Comparison of ENCODE assay signal across 9 mouse cellular contexts in the genomic region with DNA sequence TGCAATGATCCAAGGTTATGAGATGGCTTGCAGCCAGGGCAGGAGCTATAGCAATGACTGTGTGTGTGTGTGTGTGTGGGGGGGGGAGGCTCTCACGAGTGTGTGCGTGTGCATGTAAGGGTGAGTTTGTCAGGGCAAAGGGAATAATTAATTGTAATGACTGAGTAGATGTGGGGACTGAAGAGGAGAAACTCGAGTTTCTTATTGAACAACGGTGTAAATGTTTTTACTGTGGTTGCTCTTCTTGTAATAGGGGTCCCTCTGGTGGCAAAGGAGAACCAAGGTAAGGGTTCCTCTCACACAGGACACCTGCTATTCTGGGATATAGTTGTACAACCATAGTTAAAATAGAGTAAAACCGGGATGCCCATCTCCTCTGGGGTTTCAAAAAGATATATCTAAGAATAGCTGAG.
DNase-seq lines count a peak whose midpoint lies in the region; ATAC-seq and TF ChIP-seq lines count a peak whose summit lies in the region.
"Had no signal": no experiment of that assay in that cellular context is flagged by ENCODE, and none has a peak within 500 bp of the region (broad histone marks: within the 10 kb centered on the region; RNA-seq: fewer than 3 reads in every experiment).

No protein-coding gene starts in this region.

- TF ChIP-seq CTCF in spleen, adult 2 months (IDR thresholded peaks at IDR 0.05; ENCODE audit: extremely low read depth, insufficient read depth, insufficient read length, insufficient replicate concordance), result peak; percentile 13; the same call in 1 of the 2 replicates
- TF ChIP-seq CTCF in midbrain, postnatal 0 days (IDR thresholded peaks at IDR 0.05), result peak; percentile 83

- no peak overlapping the region for H3K9ac ChIP-seq in forebrain, embryonic 12.5 days
- H3K9ac ChIP-seq in intestine, embryonic 16.5 days (ENCODE audit: low read depth, low read length), result no peak overlapping the region
- H3K9ac ChIP-seq in midbrain, postnatal 0 days (replicated peaks; ENCODE audit: low read length, poor library complexity, severe bottlenecking), result no peak overlapping the region
- H3K9ac ChIP-seq: neural tube, embryonic 12.5 days had no signal

- ATAC-seq in forebrain, embryonic 12.5 days (ENCODE audit: low FRiP score), result peak; percentile 21; the same call in 1 of the 2 replicates
- peak; percentile 64 for ATAC-seq in intestine, embryonic 16.5 days
- 0 out of 2 replicates have a peak, but pooled peaks have one; percentile 31 for ATAC-seq in midbrain, postnatal 0 days (ENCODE audit: low FRiP score)

- no peaks in the 10 kb centered on the region for H3K9me3 ChIP-seq in forebrain, embryonic 12.5 days
- H3K9me3 ChIP-seq in forebrain, embryonic 10.5 days, result no peaks in the 10 kb centered on the region
- no peaks in the 10 kb centered on the region for H3K9me3 ChIP-seq in intestine, embryonic 16.5 days (ENCODE audit: control insufficient read depth, low read length)
- no peaks in the 10 kb centered on the region for H3K9me3 ChIP-seq in midbrain, postnatal 0 days (ENCODE audit: low read length)
- H3K9me3 ChIP-seq: neural tube, embryonic 12.5 days had no signal

- TF ChIP-seq POLR2A in spleen, adult 2 months (IDR thresholded peaks at IDR 0.05; ENCODE audit: low read depth, low read length), result no peak

- 38% methylated on average over 5 of the region's 5 CpGs for WGBS in forebrain, embryonic 12.5 days
- WGBS in forebrain, embryonic 10.5 days, result 44% methylated on average over 5 of the region's 5 CpGs
- WGBS in spleen, adult 2 months, result 15% methylated on average over 5 of the region's 5 CpGs
- WGBS in intestine, embryonic 16.5 days, result 20% methylated on average over 5 of the region's 5 CpGs
- WGBS in midbrain, postnatal 0 days, result 33% methylated on average over 5 of the region's 5 CpGs

- no peak overlapping the region for H3K4me3 ChIP-seq in forebrain, embryonic 12.5 days (replicated peaks)
- no peak overlapping the region for H3K4me3 ChIP-seq in forebrain, embryonic 10.5 days
- H3K4me3 ChIP-seq in spleen, adult 2 months (ENCODE audit: extremely low read depth, insufficient read depth, insufficient read length), result no peak overlapping the region
- no peak overlapping the region for H3K4me3 ChIP-seq in intestine, embryonic 16.5 days (ENCODE audit: low read length)
- H3K4me3 ChIP-seq in midbrain, postnatal 0 days (ENCODE audit: low read depth, low read length), result no peak overlapping the region
- H3K4me3 ChIP-seq: neural tube, embryonic 12.5 days had no signal

- DNase-seq in forebrain, embryonic 10.5 days (ENCODE audit: extremely low spot score, low spot score), result no peak
- DNase-seq in spleen, adult 2 months (ENCODE audit: low read depth in 1 of 2, low spot score in 2 of 2), result peak in 1 of 2 experiments; percentile 14
- DNase-seq in spleen, postnatal 14 days (ENCODE audit: low spot score in 2 of 2), result no peak
- peak; percentile 38 to 55 for DNase-seq in cerebellum, postnatal 25 days
- peak; percentile 65 for DNase-seq in midbrain, postnatal 0 days (ENCODE audit: low spot score)
- no peak for DNase-seq in ovary, postnatal 36 days (ENCODE audit: low spot score)

- 0 out of 2 replicates have a peak, but pooled peaks cover 4% of the 10 kb centered on the region for H3K27me3 ChIP-seq in forebrain, embryonic 12.5 days
- peaks cover 15% of the 10 kb centered on the region for H3K27me3 ChIP-seq in forebrain, embryonic 10.5 days (ENCODE audit: poor library complexity, severe bottlenecking)
- H3K27me3 ChIP-seq in spleen, adult 2 months (ENCODE audit: control insufficient read depth, insufficient read depth, low read length), result no peaks in the 10 kb centered on the region
- no peaks in the 10 kb centered on the region for H3K27me3 ChIP-seq in intestine, embryonic 16.5 days (replicated peaks; ENCODE audit: control insufficient read depth, insufficient read depth, low read length)
- H3K27me3 ChIP-seq in midbrain, postnatal 0 days (ENCODE audit: insufficient read depth, low read length), result peaks cover 5% of the 10 kb centered on the region; the same call in 1 of the 2 replicates
- H3K27me3 ChIP-seq: neural tube, embryonic 12.5 days had no signal

- no peaks in the 10 kb centered on the region for H3K36me3 ChIP-seq in forebrain, embryonic 12.5 days (replicated peaks)
- no peaks in the 10 kb centered on the region for H3K36me3 ChIP-seq in forebrain, embryonic 10.5 days (replicated peaks)
- H3K36me3 ChIP-seq in spleen, adult 2 months (ENCODE audit: control insufficient read depth, insufficient read depth, low read length), result no peaks in the 10 kb centered on the region
- no peaks in the 10 kb centered on the region for H3K36me3 ChIP-seq in intestine, embryonic 16.5 days (ENCODE audit: control insufficient read depth, insufficient read depth, low read length)
- H3K36me3 ChIP-seq in midbrain, postnatal 0 days (ENCODE audit: insufficient read depth, low read length), result no peaks in the 10 kb centered on the region
- H3K36me3 ChIP-seq: neural tube, embryonic 12.5 days had no signal

- H3K4me1 ChIP-seq in forebrain, embryonic 12.5 days, result no peaks in the 10 kb centered on the region; the same call in 1 of the 2 replicates
- peaks cover 18% of the 10 kb centered on the region for H3K4me1 ChIP-seq in forebrain, embryonic 10.5 days
- H3K4me1 ChIP-seq in spleen, adult 2 months (ENCODE audit: control insufficient read depth, insufficient read depth, insufficient read length), result no peaks in the 10 kb centered on the region
- H3K4me1 ChIP-seq in intestine, embryonic 16.5 days (ENCODE audit: control insufficient read depth, insufficient read depth, low read length), result no peaks in the 10 kb centered on the region
- H3K4me1 ChIP-seq in midbrain, postnatal 0 days (ENCODE audit: insufficient read depth, low read length), result no peaks in the 10 kb centered on the region
- H3K4me1 ChIP-seq: neural tube, embryonic 12.5 days had no signal

- H3K27ac ChIP-seq in forebrain, embryonic 12.5 days, result no peak overlapping the region
- H3K27ac ChIP-seq in forebrain, embryonic 10.5 days, result no peak overlapping the region
- H3K27ac ChIP-seq in spleen, adult 2 months (ENCODE audit: insufficient read depth, low read length), result no peak overlapping the region
- H3K27ac ChIP-seq in intestine, embryonic 16.5 days (ENCODE audit: low read length), result no peak overlapping the region
- no peak overlapping the region for H3K27ac ChIP-seq in midbrain, postnatal 0 days (ENCODE audit: low read depth, low read length)
- H3K27ac ChIP-seq: neural tube, embryonic 12.5 days had no signal

- no peak overlapping the region for H3K4me2 ChIP-seq in forebrain, embryonic 12.5 days
- no peak overlapping the region for H3K4me2 ChIP-seq in intestine, embryonic 16.5 days (ENCODE audit: low read depth, low read length)
- no peak overlapping the region for H3K4me2 ChIP-seq in midbrain, postnatal 0 days (ENCODE audit: low read depth, low read length, poor library complexity, severe bottlenecking)
- H3K4me2 ChIP-seq: neural tube, embryonic 12.5 days had no signal

Comparison
In these comparisons a context has a peak if more than half of its experiments do, and no peak if none do; other contexts are left out.
1. DNase-seq: peak in cerebellum, postnatal 25 days (2 of 2) and midbrain, postnatal 0 days (single experiment); none in forebrain, embryonic 10.5 days (single experiment), spleen, postnatal 14 days (0 of 2) and ovary, postnatal 36 days (single experiment).
2. Peak in every context shown above with its lines, with median percentiles within 50 percentile points of each other: ATAC-seq.